Mouse (Mus musculus): ENCODE results near the gene Slc22a13. TPM values are rescaled to one million over a fixed set of nuclear protein-coding genes. Genes with fewer than 3 reads are reported as not detected.

The Slc22a13 gene
- polyA plus RNA-seq (2015; fragmentation: Nextera tagmentation; extraction: Ambion mirVana), result not detected in 2 replicates

DNA sequence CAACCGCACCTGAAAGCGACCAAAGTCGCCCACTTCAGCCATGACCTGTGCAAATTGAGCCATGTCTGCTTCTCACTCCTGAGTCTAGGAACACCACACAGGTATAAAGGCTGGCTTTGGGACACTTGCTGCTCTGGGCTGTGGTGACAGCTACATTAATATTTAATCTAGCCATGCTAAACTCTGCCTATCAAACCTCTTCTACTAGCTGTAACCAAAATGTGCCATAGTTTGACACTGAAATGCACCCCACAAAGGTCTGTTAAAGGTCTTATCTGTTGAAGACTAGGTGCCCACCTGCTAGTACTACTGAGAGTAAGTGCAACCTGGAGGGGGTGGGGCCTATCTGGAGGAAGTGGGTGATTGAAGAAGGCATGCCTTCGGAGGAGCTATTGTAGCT lies at the start of gene Slc22a13:
Slc22a13 (minus strand) TSS at position 101 of the 400 bp plus-strand sequence.
- H3K4me1 ChIP-seq (replicated peaks), result no peaks in the 10 kb centered on the region
- 95% methylated on average over 4 of the region's 4 CpGs for WGBS
- H3K36me3 ChIP-seq, result no peaks in the 10 kb centered on the region
- no peaks in the 10 kb centered on the region for H3K9me3 ChIP-seq
- no peaks in the 10 kb centered on the region for H3K27me3 ChIP-seq
- H3K4me3 ChIP-seq, result no peak within 1 kb of the TSS
- no peak within 1 kb of the TSS for H3K4me2 ChIP-seq
- H3K27ac ChIP-seq (replicated peaks), result no peak within 1 kb of the TSS
- H3K9ac ChIP-seq, result no peak within 1 kb of the TSS
- ATAC-seq (ENCODE audit: low FRiP score, low read depth), result no peak

DNA sequence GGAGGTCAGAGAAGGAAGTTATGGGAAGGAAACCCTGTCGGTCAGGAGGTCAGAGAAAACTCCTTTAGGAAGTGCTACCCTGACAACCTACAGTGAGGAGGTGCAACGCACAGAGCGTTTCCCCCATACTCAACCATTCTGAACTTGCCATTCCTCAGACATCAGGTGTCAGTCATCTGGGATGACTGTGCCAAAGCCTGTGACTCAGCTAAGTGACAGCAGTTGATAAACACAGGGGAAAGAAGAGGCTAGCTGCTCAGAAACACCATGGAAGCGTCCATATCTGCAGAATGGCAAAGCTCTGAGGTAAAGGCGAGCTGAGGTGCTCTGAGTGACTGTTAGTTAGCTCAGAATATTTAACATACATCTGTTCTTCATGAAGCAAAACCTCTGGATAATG lies 49.2 kb upstream of the Slc22a13 start:
- no peak overlapping the region for H3K4me3 ChIP-seq
- H3K27me3 ChIP-seq, result no peaks in the 10 kb centered on the region
- no peak for ATAC-seq (ENCODE audit: low FRiP score, low read depth)
- no peaks in the 10 kb centered on the region for H3K4me1 ChIP-seq (replicated peaks)
- H3K36me3 ChIP-seq, result peaks cover 43% of the 10 kb centered on the region
- 89% methylated on average over 5 of the region's 5 CpGs for WGBS
- H3K9ac ChIP-seq, result no peak overlapping the region
- no peak overlapping the region for H3K4me2 ChIP-seq
- H3K27ac ChIP-seq (replicated peaks), result no peak overlapping the region
- H3K9me3 ChIP-seq, result no peaks in the 10 kb centered on the region

DNA sequence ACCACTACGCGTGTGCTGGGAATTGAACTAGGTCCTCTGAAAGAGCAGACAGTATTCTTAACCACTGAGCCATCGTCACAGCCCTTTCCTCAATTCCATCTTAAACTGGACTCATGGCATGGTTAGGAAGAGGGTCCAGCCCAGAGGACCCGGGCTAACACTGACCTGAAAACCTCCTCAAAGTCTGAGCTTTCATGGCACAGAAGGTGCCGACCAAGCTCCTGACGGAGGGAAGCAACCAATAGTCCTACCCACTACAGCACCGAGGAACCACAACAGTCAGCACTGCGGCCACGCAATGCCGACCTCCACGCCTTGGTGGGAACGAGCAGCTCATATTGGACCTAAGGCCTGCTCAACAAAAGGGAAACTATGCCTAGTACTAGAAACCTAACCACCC lies 47.3 kb upstream of the Slc22a13 start:
- no peak overlapping the region for H3K4me3 ChIP-seq

DNA sequence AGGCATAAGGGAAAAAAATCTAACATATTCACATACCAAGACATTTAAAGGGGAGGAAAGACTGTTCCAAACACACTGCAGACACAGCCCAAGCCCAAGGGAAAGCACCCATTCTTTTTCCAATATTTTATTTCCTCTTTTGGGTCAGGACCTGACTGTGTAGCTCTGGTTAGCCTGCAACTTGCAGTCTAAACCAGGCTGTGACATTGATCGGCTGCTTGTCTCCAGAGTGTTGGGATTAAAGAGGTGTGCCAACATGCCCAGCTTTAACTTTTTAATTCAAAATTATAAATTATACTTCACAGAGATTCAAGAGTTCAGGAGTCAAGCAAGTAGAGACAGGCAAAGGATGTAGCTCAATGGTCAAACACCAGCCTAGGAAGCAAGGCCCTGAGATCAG lies 46.2 kb upstream of the Slc22a13 start:
- Histone ChIP-seq H3K9me3 (no peaks in the 10 kb centered on the region), H3K27ac (replicated peaks) (no peak overlapping the region), H3K27me3 (no peaks in the 10 kb centered on the region), H3K4me2 (no peak overlapping the region), H3K9ac (no peak overlapping the region), H3K4me1 (replicated peaks) (no peaks in the 10 kb centered on the region), H3K36me3 (peaks cover 51% of the 10 kb centered on the region), H3K4me3 (no peak overlapping the region)
- 98% methylated on average over 1 of the region's 1 CpGs for WGBS
- ATAC-seq (ENCODE audit: low FRiP score, low read depth), result no peak

More for the DNA sequence above, 47.3 kb upstream of the Slc22a13 start:
- H3K9me3 ChIP-seq, result no peaks in the 10 kb centered on the region
- no peaks in the 10 kb centered on the region for H3K4me1 ChIP-seq (replicated peaks)
- no peak for ATAC-seq (ENCODE audit: low FRiP score, low read depth)
- H3K27ac ChIP-seq (replicated peaks), result no peak overlapping the region
- H3K4me2 ChIP-seq, result no peak overlapping the region
- WGBS, result 96% methylated on average over 12 of the region's 12 CpGs
- peaks cover 45% of the 10 kb centered on the region for H3K36me3 ChIP-seq
- no peaks in the 10 kb centered on the region for H3K27me3 ChIP-seq
- H3K9ac ChIP-seq, result no peak overlapping the region

DNA sequence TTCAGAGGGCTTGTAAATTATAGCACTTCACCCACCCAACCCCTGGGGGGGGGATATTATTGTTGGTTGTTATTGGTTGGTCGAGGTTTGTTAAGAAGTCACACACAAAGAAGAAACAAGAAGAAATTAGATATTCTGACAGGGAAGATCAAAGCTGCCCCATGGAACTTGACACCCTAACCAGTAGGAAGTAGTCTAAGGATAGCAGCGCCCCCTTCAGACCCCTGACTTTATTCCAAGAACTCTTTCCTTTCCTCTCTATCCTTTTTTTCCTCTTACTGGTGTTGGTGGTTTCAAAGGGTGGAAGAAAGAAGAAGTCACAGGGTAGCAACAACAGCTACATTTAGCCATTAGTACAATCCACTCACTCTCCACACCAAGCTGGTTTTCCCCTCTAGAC lies 45.3 kb upstream of the Slc22a13 start:
- Histone ChIP-seq H3K9me3 (no peaks in the 10 kb centered on the region), H3K4me1 (replicated peaks) (no peaks in the 10 kb centered on the region), H3K9ac (no peak overlapping the region), H3K4me3 (no peak overlapping the region), H3K27ac (replicated peaks) (no peak overlapping the region), H3K4me2 (no peak overlapping the region), H3K27me3 (no peaks in the 10 kb centered on the region), H3K36me3 (peaks cover 55% of the 10 kb centered on the region)
- ATAC-seq (ENCODE audit: low FRiP score, low read depth), result no peak
- 75% methylated on average over 2 of the region's 2 CpGs for WGBS

DNA sequence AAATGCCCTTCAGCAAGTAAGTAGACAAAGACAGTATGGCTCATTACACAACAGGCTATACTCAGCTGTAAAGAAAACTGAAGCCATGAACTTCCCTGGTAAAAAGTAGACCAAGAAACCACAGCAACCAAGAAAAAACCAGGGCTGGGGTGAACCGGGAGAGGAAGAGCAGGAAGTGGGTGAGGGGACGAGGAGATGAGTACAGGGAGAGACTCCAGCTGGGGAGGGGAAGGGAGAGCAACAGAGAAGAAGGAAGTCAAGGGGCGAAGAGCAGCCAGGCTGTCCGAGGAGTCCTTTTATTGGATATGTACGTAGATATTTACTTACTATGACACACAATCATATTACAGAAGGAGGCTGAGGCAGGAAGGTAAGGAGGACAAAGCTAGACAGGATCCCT lies 39.1 kb upstream of the Slc22a13 start:
- H3K36me3 ChIP-seq, result peaks cover 38% of the 10 kb centered on the region
- no peak for ATAC-seq (ENCODE audit: low FRiP score, low read depth)
- H3K9me3 ChIP-seq, result no peaks in the 10 kb centered on the region
- H3K4me3 ChIP-seq, result no peak overlapping the region
- H3K27me3 ChIP-seq, result no peaks in the 10 kb centered on the region
- no peak overlapping the region for H3K27ac ChIP-seq (replicated peaks)
- H3K9ac ChIP-seq, result no peak overlapping the region
- no peak overlapping the region for H3K4me2 ChIP-seq
- no peaks in the 10 kb centered on the region for H3K4me1 ChIP-seq (replicated peaks)
- 85% methylated on average over 5 of the region's 5 CpGs for WGBS

DNA sequence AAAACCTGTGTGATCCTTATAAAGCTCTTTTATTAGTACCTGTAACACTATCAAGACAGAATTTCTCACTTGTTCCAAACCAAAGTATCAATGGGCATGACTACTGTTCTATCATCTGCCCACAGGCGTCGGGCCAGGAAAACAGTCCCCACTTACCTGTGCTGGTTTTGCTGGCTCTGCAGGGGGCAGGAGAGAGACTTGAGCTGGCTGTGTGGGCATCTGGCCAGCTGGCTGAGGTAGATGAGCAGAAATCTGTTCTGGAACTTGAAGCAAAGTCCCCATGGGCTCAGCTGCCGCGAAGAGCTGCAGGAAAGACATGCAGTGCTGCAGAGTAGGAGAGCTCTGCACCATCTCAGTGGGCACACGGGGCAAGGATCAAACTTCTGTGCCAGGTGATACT lies 37.9 kb upstream of the Slc22a13 start:
- H3K9ac ChIP-seq, result no peak overlapping the region
- H3K4me3 ChIP-seq, result no peak overlapping the region
- no peak overlapping the region for H3K4me2 ChIP-seq
- no peaks in the 10 kb centered on the region for H3K9me3 ChIP-seq
- 77% methylated on average over 5 of the region's 5 CpGs for WGBS
- H3K27me3 ChIP-seq, result no peaks in the 10 kb centered on the region
- H3K4me1 ChIP-seq (replicated peaks), result no peaks in the 10 kb centered on the region
- H3K36me3 ChIP-seq, result peaks cover 38% of the 10 kb centered on the region
- no peak for ATAC-seq (ENCODE audit: low FRiP score, low read depth)
- no peak overlapping the region for H3K27ac ChIP-seq (replicated peaks)

DNA sequence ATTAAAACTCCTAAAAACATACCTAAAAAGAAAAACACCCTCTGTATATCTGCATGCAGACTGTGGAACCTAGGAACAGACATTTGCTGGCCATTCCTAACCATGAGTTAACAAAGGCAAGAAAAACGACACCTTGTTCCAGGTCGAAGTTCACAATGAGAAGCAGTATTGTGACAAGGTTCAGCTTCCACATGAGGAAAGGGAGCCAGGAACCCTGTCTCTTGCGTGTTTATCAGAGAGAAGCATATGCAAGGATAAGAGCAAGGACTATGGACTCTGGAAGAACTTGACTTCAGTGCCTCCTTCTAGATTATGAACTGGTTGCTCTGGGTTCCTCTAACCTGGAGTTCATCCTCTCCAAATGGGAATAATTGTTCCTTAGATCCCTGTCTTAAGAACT lies 35.1 kb upstream of the Slc22a13 start:
- H3K36me3 ChIP-seq, result peaks cover 24% of the 10 kb centered on the region
- no peak for ATAC-seq (ENCODE audit: low FRiP score, low read depth)
- 92% methylated on average over 3 of the region's 3 CpGs for WGBS
- H3K9ac ChIP-seq, result no peak overlapping the region
- H3K4me2 ChIP-seq, result no peak overlapping the region
- H3K27ac ChIP-seq (replicated peaks), result no peak overlapping the region
- H3K4me3 ChIP-seq, result no peak overlapping the region
- no peaks in the 10 kb centered on the region for H3K4me1 ChIP-seq (replicated peaks)
- no peaks in the 10 kb centered on the region for H3K27me3 ChIP-seq
- no peaks in the 10 kb centered on the region for H3K9me3 ChIP-seq

DNA sequence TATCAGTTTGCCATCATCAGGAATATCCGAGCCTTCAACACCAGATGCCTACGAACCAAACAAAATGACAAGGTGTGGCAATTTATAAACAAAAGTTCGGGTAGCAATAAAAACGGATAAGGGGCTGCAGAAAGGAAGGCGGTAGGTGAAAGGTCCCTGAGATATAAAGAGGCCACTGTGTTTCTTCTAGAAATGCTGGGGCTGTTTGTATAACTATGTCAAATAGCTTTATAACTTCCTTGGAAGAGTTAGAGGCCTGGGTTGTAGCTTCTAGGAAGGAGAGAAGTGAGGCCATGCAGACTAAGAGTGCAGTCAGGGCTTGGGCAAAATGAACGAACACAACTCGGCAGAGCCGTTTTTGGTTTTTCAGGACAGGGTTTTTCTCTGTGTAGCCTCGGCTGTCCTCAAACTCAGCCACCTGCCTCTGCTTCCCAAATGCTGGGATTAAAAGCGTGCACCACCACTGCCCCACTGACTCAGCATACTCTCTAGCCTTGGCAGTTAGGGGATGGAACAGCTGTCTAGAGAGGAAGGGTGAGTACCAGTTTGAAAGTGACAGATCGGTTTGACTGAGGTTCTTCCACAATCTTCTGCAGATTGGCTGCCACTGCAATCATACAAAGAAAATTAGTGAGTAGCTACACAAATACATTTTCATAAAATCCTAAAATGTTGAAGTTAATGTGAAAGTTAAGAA lies 32.4 kb upstream of the Slc22a13 start:
- Histone ChIP-seq H3K4me3 (no peak overlapping the region), H3K4me1 (replicated peaks) (no peaks in the 10 kb centered on the region), H3K27ac (replicated peaks) (no peak overlapping the region), H3K4me2 (no peak overlapping the region), H3K9ac (no peak overlapping the region), H3K27me3 (no peaks in the 10 kb centered on the region), H3K9me3 (no peaks in the 10 kb centered on the region), H3K36me3 (peaks cover 18% of the 10 kb centered on the region)
- WGBS, result 93% methylated on average over 11 of the region's 11 CpGs
- no peak for ATAC-seq (ENCODE audit: low FRiP score, low read depth)

DNA sequence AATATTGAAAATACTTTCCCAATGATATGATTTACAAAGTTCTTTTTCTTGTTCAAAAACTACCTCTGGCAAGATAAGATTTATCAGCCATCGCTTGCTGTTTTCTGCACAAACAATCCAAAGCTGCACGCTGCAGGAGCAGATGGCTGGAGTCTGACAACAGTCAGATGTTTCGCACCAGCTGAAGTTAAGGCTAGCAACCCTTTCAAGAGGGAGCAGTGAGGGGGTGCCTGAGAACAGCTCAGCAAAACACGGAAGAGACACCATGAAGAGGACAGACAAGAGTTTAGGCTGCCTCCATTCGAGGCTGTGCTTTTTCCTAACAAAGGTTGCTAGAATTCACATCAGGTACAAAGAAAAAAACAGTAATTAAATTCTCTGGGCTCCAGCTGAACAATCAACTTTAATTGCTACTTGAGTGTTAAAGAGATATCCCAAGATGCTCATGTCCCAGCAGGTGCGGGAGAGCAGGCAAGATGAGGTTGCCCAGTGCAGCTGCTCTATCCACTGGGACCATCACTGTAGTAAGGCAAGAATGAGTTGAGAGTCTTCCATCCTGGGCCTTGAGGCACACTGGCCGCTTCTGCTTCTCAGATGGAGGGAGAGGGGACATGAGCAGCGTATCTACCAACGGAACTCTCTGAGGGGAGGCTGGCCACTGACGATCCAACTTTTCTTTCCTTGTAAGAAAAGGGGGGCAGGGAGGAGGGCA lies 31.5 kb upstream of the Slc22a13 start:
- 69% methylated on average over 10 of the region's 10 CpGs for WGBS
- Histone ChIP-seq H3K9me3 (no peaks in the 10 kb centered on the region), H3K27me3 (no peaks in the 10 kb centered on the region), H3K4me3 (no peak overlapping the region), H3K4me2 (no peak overlapping the region), H3K4me1 (replicated peaks) (no peaks in the 10 kb centered on the region), H3K9ac (no peak overlapping the region), H3K27ac (replicated peaks) (peak overlapping the region; percentile 20; the same call in 1 of the 2 replicates), H3K36me3 (peaks cover 16% of the 10 kb centered on the region)
- ATAC-seq (ENCODE audit: low FRiP score, low read depth), result no peak

DNA sequence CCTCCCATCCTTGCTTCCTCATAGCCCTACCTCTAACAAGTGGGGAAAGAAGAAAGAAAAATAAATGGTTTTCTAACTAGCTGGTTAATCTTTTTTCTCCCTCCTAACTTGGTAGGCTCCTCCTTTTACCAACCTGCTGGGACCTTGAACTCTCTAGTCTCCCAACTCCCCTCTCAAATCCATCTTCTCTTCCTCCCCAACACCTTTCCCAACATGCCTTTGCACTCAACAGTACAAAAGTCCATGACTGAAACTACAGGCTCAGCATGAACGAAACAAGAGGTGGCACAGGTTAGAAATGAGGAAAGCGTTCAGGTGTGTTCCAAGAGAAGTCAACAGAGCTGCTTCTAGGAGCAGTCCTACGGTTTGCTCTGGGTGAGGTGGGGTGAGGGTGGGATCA lies 30.4 kb upstream of the Slc22a13 start:
- Histone ChIP-seq H3K9me3 (no peaks in the 10 kb centered on the region), H3K9ac (no peak overlapping the region), H3K27ac (replicated peaks) (no peak overlapping the region), H3K27me3 (no peaks in the 10 kb centered on the region), H3K36me3 (peaks cover 16% of the 10 kb centered on the region), H3K4me3 (no peak overlapping the region), H3K4me1 (replicated peaks) (no peaks in the 10 kb centered on the region), H3K4me2 (no peak overlapping the region)
- no peak for ATAC-seq (ENCODE audit: low FRiP score, low read depth)
- 96% methylated on average over 3 of the region's 3 CpGs for WGBS

DNA sequence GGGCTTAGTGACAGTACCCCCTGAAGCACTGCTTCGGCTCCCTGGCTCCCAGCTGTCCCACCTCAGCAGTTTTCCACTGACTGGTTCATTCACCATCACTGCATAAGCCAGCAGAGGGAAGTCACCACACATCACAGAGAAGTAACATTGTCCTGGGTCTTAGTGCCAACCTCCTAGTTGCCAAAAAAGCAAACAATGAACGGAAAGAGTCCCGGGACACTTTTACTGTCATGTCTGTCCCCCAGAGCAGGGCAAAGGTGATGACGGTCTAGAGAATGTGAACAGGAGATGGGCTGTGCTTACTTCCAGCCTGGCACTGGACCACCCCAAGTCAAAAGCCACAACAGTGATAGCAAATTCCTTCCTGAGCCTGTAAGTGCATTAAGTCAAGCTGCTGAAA lies 29.9 kb upstream of the Slc22a13 start:
- Histone ChIP-seq H3K9ac (no peak overlapping the region), H3K36me3 (peaks cover 12% of the 10 kb centered on the region; the same call in 1 of the 2 replicates), H3K4me2 (no peak overlapping the region), H3K27me3 (no peaks in the 10 kb centered on the region), H3K27ac (replicated peaks) (no peak overlapping the region), H3K4me3 (no peak overlapping the region), H3K4me1 (replicated peaks) (no peaks in the 10 kb centered on the region), H3K9me3 (no peaks in the 10 kb centered on the region)
- WGBS, result 91% methylated on average over 4 of the region's 4 CpGs
- no peak for ATAC-seq (ENCODE audit: low FRiP score, low read depth)

All from hindbrain, embryonic 15.5 days (tissue).